Mouse (Mus musculus) midbrain, postnatal 0 days (tissue): ENCODE measurements around the gene Trmt11. TPM values are rescaled to one million over a fixed set of nuclear protein-coding genes. Genes with fewer than 3 reads are reported as not detected.
"Not testable (repeated sequence)": the region's sequence is repeated elsewhere in the genome, so short reads cannot be mapped to it uniquely, and the experiment has no call there.

ENCODE experiments used
- ATAC-seq: fragments of 200-750 bp; cut with Nextera tagmentation; 2 replicates; pipeline ENCODE4 v1.8.0; 2017; ENCODE audit warnings: moderate number of reproducible peaks, mild to moderate bottlenecking, moderate TSS enrichment, moderate library complexity; ENCODE audit not compliant: low FRiP score
- DNase-seq: peaks from one replicate; pipeline ENCODE4 v3.0.0-alpha.2; 2015; ENCODE audit warnings: low spot score
- H3K27ac ChIP-seq: fragments of 300-500 bp; sonication (generic); 2 replicates; pipeline ENCODE4 v1.5.1; 2014; ENCODE audit warnings: low read depth, mild to moderate bottlenecking, low read length, mixed read lengths
- H3K27me3 ChIP-seq: fragments of 300-500 bp; sonication (generic); 2 replicates; pipeline ENCODE4 v1.6.1; 2014; ENCODE audit warnings: low read length, control low read depth, mixed read lengths; ENCODE audit not compliant: insufficient read depth
- H3K36me3 ChIP-seq: fragments of 300-500 bp; sonication (generic); 2 replicates; pipeline ENCODE4 v1.6.1; 2014; ENCODE audit warnings: low read length, control low read depth, mixed read lengths; ENCODE audit not compliant: insufficient read depth
- H3K4me1 ChIP-seq: fragments of 300-500 bp; sonication (generic); 2 replicates; pipeline ENCODE4 v1.6.1; 2014; ENCODE audit warnings: mild to moderate bottlenecking, control low read depth, antibody characterized with exemption, low read length, mixed read lengths; ENCODE audit not compliant: insufficient read depth
- H3K4me2 ChIP-seq: fragments of 300-500 bp; sonication (generic); 2 replicates; pipeline ENCODE4 v1.6.1; 2014; ENCODE audit warnings: low read depth, mild to moderate bottlenecking, low read length, mixed read lengths; ENCODE audit not compliant: poor library complexity, severe bottlenecking
- H3K4me3 ChIP-seq: fragments of 300-500 bp; sonication (generic); 2 replicates; pipeline ENCODE4 v1.5.1; 2014; ENCODE audit warnings: low read depth, mild to moderate bottlenecking, low read length, moderate library complexity
- H3K9ac ChIP-seq: fragments of 300-500 bp; sonication (generic); replicated peaks from 2 replicates; pipeline ENCODE4 v1.6.1; 2014; ENCODE audit warnings: mild to moderate bottlenecking, low read length, moderate library complexity, mixed read lengths; ENCODE audit not compliant: poor library complexity, severe bottlenecking
- H3K9me3 ChIP-seq: fragments of 300-500 bp; sonication (generic); 2 replicates; pipeline ENCODE4 v1.6.1; 2016; ENCODE audit warnings: low read length, control low read depth
- CTCF ChIP-seq: IDR thresholded peaks from 2 replicates; pipeline ENCODE4 v1.5.1; 2016; ENCODE audit warnings: antibody characterized with exemption, mild to moderate bottlenecking
- WGBS: fragments of 180-500 bp; shearing (Covaris S2); extraction: QIAGEN DNeasy Blood & Tissue Kit; methylation state at CpG from one replicate; pipeline ENCODE4 v1.1.7; 2014; 5-methylcytosine and 5-hydroxymethylcytosine counted together
- polyA plus RNA-seq: library from polyadenylated mRNA; unstranded; fragments of >200 nt; fragmentation: Nextera tagmentation; extraction: Ambion mirVana; gene quantifications from 2 replicates; pipeline ENCODE4 v1.2.1, GENCODE M21; 2015
- total RNA-seq: library from RNA; depleted of rRNA; stranded (reverse); fragments of >200 nt; gene quantifications from 2 replicates; pipeline ENCODE4 v1.2.3, GENCODE M21; 2014

Trmt11 gene
- total and polyA plus RNA-seq, 2 experiments from 2014 or later, result 6.5 to 15.5 TPM

DNA sequence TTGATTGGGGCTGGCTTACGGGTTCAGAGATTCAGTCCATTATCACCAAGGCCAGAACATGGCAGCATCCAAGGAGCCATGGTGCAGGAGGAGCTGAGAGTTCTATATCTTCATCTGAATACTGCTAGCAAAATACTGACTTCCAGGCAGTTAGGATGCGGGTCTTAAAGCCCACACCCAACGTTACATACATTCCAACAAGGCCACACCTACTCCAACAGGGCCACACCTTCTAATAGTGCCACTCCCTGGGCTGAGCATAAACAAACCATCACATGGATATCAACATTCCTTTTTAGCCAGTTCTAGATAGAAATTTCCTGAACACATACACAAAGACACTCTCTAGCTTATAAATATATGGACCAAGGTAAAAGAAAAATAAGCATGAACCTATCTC is 29.0 kb upstream of the Trmt11 start, which contains the start of gene Hint3:
Hint3 (minus strand) TSS at position 120 of the 400 bp plus-strand sequence.
- DNase-seq (no peak), ATAC-seq (no peak)
- Histone ChIP-seq H3K9me3 (no peaks in the 10 kb centered on the region), H3K4me3 (no peak within 1 kb of the TSS), H3K4me2 (no peak within 1 kb of the TSS), H3K4me1 (no peaks in the 10 kb centered on the region), H3K36me3 (no peaks in the 10 kb centered on the region), H3K27ac (no peak within 1 kb of the TSS), H3K27me3 (no peaks in the 10 kb centered on the region), H3K9ac (no peak within 1 kb of the TSS)
- TF ChIP-seq CTCF, result no peak
- 90% methylated on average over 3 of the region's 3 CpGs for WGBS

DNA sequence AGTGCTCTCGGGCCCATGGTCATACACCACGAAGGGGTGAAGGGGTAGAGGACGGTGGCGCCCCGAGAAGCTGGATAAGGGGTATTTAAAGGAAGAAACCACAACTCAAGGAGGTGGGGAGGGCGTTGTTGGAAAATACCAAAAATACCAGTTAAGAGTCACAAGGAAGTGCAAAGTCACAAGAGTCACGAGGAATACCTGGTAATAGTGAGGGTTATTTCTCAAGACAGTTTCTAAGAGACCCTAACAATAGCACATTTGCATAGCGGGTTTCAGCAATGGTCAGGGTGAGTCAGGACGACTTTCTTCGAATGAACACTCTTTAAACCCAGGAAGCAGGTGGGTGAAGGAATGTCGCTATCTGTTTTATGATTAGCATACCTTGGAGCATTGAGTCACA is 27.9 kb upstream of the Trmt11 start:
- H3K36me3 ChIP-seq, H3K27ac ChIP-seq, H3K9me3 ChIP-seq, H3K27me3 ChIP-seq, H3K9ac ChIP-seq, H3K4me1 ChIP-seq, H3K4me3 ChIP-seq, ATAC-seq, H3K4me2 ChIP-seq, DNase-seq: not testable (repeated sequence)
- 91% methylated on average over 11 of the region's 11 CpGs for WGBS

GRCm38 (mm10) chr10:30627548-30627947 is 27.0 kb upstream of the Trmt11 start:
- 34% methylated on average over 1 of the region's 1 CpGs for WGBS
- H3K9ac ChIP-seq, result no peak overlapping the region
- H3K27ac ChIP-seq, result no peak overlapping the region
- no peaks in the 10 kb centered on the region for H3K27me3 ChIP-seq
- H3K9me3 ChIP-seq, result no peaks in the 10 kb centered on the region
- ATAC-seq (no peak), DNase-seq (no peak)
- no peak overlapping the region for H3K4me3 ChIP-seq
- no peak for TF ChIP-seq CTCF
- H3K4me2 ChIP-seq, result no peak overlapping the region
- no peaks in the 10 kb centered on the region for H3K36me3 ChIP-seq
- no peaks in the 10 kb centered on the region for H3K4me1 ChIP-seq

- no peaks in the 10 kb centered on the region for H3K36me3 ChIP-seq
- WGBS, result 76% methylated on average over 5 of the region's 5 CpGs
- no peak overlapping the region for H3K4me2 ChIP-seq
- no peak overlapping the region for H3K27ac ChIP-seq
- no peak for ATAC-seq
- H3K9ac ChIP-seq, result no peak overlapping the region
- no peaks in the 10 kb centered on the region for H3K4me1 ChIP-seq
- TF ChIP-seq CTCF, result no peak
- no peak overlapping the region for H3K4me3 ChIP-seq
- H3K27me3 ChIP-seq, result peaks cover 4% of the 10 kb centered on the region; the same call in 1 of the 2 replicates
- H3K9me3 ChIP-seq, result no peaks in the 10 kb centered on the region
- DNase-seq, result no peak
Measured at GRCm38 (mm10) chr10:30624161-30625019, 23.8 kb upstream of the Trmt11 start.

- TF ChIP-seq CTCF, result peak; percentile 56
- no peak overlapping the region for H3K4me2 ChIP-seq
- H3K9me3 ChIP-seq, result no peaks in the 10 kb centered on the region
- peaks cover 4% of the 10 kb centered on the region; the same call in 1 of the 2 replicates for H3K27me3 ChIP-seq
- H3K4me1 ChIP-seq, result no peaks in the 10 kb centered on the region
- H3K4me3 ChIP-seq, result no peak overlapping the region
- DNase-seq, result peak; percentile 42
- H3K9ac ChIP-seq, result no peak overlapping the region
- no peaks in the 10 kb centered on the region for H3K36me3 ChIP-seq
- H3K27ac ChIP-seq, result no peak overlapping the region
- ATAC-seq, result no peak
Measured at GRCm38 (mm10) chr10:30622928-30623327, 22.4 kb upstream of the Trmt11 start.

GRCm38 (mm10) chr10:30618918-30619210 is 18.3 kb upstream of the Trmt11 start:
- Histone ChIP-seq H3K4me1 (no peaks in the 10 kb centered on the region), H3K9me3 (no peaks in the 10 kb centered on the region), H3K4me2 (peak overlapping the region; percentile 67), H3K36me3 (no peaks in the 10 kb centered on the region), H3K27me3 (peaks cover 4% of the 10 kb centered on the region; the same call in 1 of the 2 replicates), H3K27ac (peak overlapping the region; percentile 58), H3K4me3 (peak overlapping the region; percentile 54), H3K9ac (peak overlapping the region; percentile 60)
- DNase-seq, result no peak
- ATAC-seq, result no peak
- 43% methylated on average over 3 of the region's 3 CpGs for WGBS
- TF ChIP-seq CTCF, result no peak
